11 mouse cellular contexts compared by ENCODE assay signal in genomic region chr8:95397201-95397600, GRCm38 (mm10). TPM values are rescaled to one million over a fixed set of nuclear protein-coding genes. Genes with fewer than 3 reads are reported as not detected.
A peak's percentile ranks its signal among the peaks of the same experiment; 100 is the strongest.
DNase-seq lines count a peak whose midpoint lies in the region; ATAC-seq and TF ChIP-seq lines count a peak whose summit lies in the region.
"Had no signal": no experiment of that assay in that cellular context is flagged by ENCODE, and none has a peak within 500 bp of the region (broad histone marks: within the 10 kb centered on the region; RNA-seq: fewer than 3 reads in every experiment).

No protein-coding gene starts in this region.

- H3K9me3 ChIP-seq in heart, embryonic 13.5 days = no peaks in the 10 kb centered on the region
- H3K9me3 ChIP-seq in neural tube, embryonic 12.5 days = no peaks in the 10 kb centered on the region
- H3K9me3 ChIP-seq in intestine, postnatal 0 days (ENCODE audit: control insufficient read depth) = no peaks in the 10 kb centered on the region
- H3K9me3 ChIP-seq: limb, embryonic 15.5 days had no signal

- no peaks in the 10 kb centered on the region for H3K27me3 ChIP-seq in heart, embryonic 13.5 days (replicated peaks)
- H3K27me3 ChIP-seq in neural tube, embryonic 12.5 days (replicated peaks) = no peaks in the 10 kb centered on the region
- H3K27me3 ChIP-seq in intestine, postnatal 0 days (replicated peaks; ENCODE audit: control insufficient read depth, insufficient read depth, low read length) = no peaks in the 10 kb centered on the region
- H3K27me3 ChIP-seq: limb, embryonic 15.5 days had no signal

- H3K9ac ChIP-seq in heart, embryonic 13.5 days = peak overlapping the region; percentile 12; the same call in 1 of the 2 replicates
- 0 out of 2 replicates have a peak overlapping the region, but pooled peaks have one; percentile 21 for H3K9ac ChIP-seq in neural tube, embryonic 12.5 days
- H3K9ac ChIP-seq in intestine, postnatal 0 days (ENCODE audit: low read depth, low read length) = no peak overlapping the region
- H3K9ac ChIP-seq: limb, embryonic 15.5 days had no signal

- peaks cover 53% of the 10 kb centered on the region for H3K4me1 ChIP-seq in heart, embryonic 13.5 days
- H3K4me1 ChIP-seq in neural tube, embryonic 12.5 days = peaks cover 16% of the 10 kb centered on the region
- H3K4me1 ChIP-seq in intestine, postnatal 0 days (replicated peaks; ENCODE audit: control insufficient read depth, insufficient read depth, low read length) = no peaks in the 10 kb centered on the region

- no peak for ATAC-seq in heart, embryonic 13.5 days (ENCODE audit: extremely low read depth, insufficient number of reproducible peaks, low FRiP score, low TSS enrichment)
- ATAC-seq in neural tube, embryonic 12.5 days (ENCODE audit: low FRiP score, low read depth) = no peak
- ATAC-seq in intestine, postnatal 0 days = 0 out of 2 replicates have a peak, but pooled peaks have one; percentile 37
- ATAC-seq in erythroblast, adult 5-6 weeks (replicated peaks; ENCODE audit: low FRiP score, poor library complexity, severe bottlenecking) = no peak

- no peaks in the 10 kb centered on the region for H3K36me3 ChIP-seq in heart, embryonic 13.5 days
- H3K36me3 ChIP-seq in neural tube, embryonic 12.5 days = no peaks in the 10 kb centered on the region
- no peaks in the 10 kb centered on the region for H3K36me3 ChIP-seq in intestine, postnatal 0 days (ENCODE audit: control insufficient read depth, insufficient read depth)
- H3K36me3 ChIP-seq: limb, embryonic 15.5 days had no signal

- TF ChIP-seq CTCF in intestine, postnatal 0 days (IDR thresholded peaks at IDR 0.05; ENCODE audit: low read depth) = no peak

- 31% methylated on average over 5 of the region's 5 CpGs for WGBS in heart, embryonic 13.5 days
- 46% methylated on average over 5 of the region's 5 CpGs for WGBS in neural tube, embryonic 12.5 days
- 40% methylated on average over 5 of the region's 5 CpGs for WGBS in intestine, postnatal 0 days

- H3K4me3 ChIP-seq in heart, embryonic 13.5 days = no peak overlapping the region
- H3K4me3 ChIP-seq in neural tube, embryonic 12.5 days = no peak overlapping the region
- H3K4me3 ChIP-seq in intestine, postnatal 0 days (ENCODE audit: low read depth, low read length) = no peak overlapping the region
- H3K4me3 ChIP-seq: limb, embryonic 15.5 days had no signal

- peak overlapping the region; percentile 59 for H3K27ac ChIP-seq in heart, embryonic 13.5 days (replicated peaks)
- no peak overlapping the region for H3K27ac ChIP-seq in neural tube, embryonic 12.5 days
- H3K27ac ChIP-seq in intestine, postnatal 0 days (ENCODE audit: low read depth, low read length) = no peak overlapping the region
- H3K27ac ChIP-seq: limb, embryonic 15.5 days had no signal

- no peak for DNase-seq in heart, postnatal 4 days
- DNase-seq in neural tube, embryonic 10.5 days (ENCODE audit: extremely low spot score, low spot score) = no peak
- no peak for DNase-seq in layer of hippocampus, postnatal 25 days (ENCODE audit: extremely low spot score in 1 of 2, low spot score in 1 of 2)
- DNase-seq: cerebellum, adult 2 months; kidney, adult 2 months; lung, postnatal 36 days had no signal

- H3K4me2 ChIP-seq in heart, embryonic 13.5 days = no peak overlapping the region
- no peak overlapping the region for H3K4me2 ChIP-seq in neural tube, embryonic 12.5 days (replicated peaks)
- no peak overlapping the region for H3K4me2 ChIP-seq in intestine, postnatal 0 days (replicated peaks; ENCODE audit: low read depth)
- H3K4me2 ChIP-seq: limb, embryonic 15.5 days had no signal

RNA-seq across cellular contexts. Expression of gene Cfap20, which starts 37.5 kb away (rescaled TPM):
- 151 and 167 TPM in 2 replicates for polyA plus RNA-seq in heart, embryonic 13.5 days (2015; fragmentation: Nextera tagmentation; extraction: Ambion mirVana)
- 10 to 100 TPM; 66.9 to 72.9 TPM for total RNA-seq in heart, postnatal 4 days (2021)
- polyA plus RNA-seq in neural tube, embryonic 12.5 days (2016; fragmentation: Nextera tagmentation; extraction: Ambion mirVana) = 124 and 127 TPM in 2 replicates
- 61.5 and 62.2 TPM in 2 replicates for polyA plus RNA-seq in intestine, postnatal 0 days (2015; fragmentation: Nextera tagmentation; extraction: Ambion mirVana)
- total RNA-seq in erythroblast, adult 5-6 weeks (2015; ENCODE audit: low replicate concordance) = 16.7 and 24.6 TPM in 2 replicates
- total RNA-seq in erythroblast, adult 5-6 weeks (2017; ENCODE audit: low replicate concordance) = 3.2 and 11.2 TPM in 2 replicates
- total RNA-seq in layer of hippocampus, postnatal 25 days (2021) = 10 to 100 TPM; 57.6 to 63.5 TPM

RNA-seq across cellular contexts. Expression of gene Mmp15, which starts 45.1 kb away (rescaled TPM):
- polyA plus RNA-seq in heart, embryonic 13.5 days (2015; fragmentation: Nextera tagmentation; extraction: Ambion mirVana) = 42.5 and 43.4 TPM in 2 replicates
- 100 to 1,000 TPM; 146 to 149 TPM for total RNA-seq in heart, postnatal 4 days (2021)
- polyA plus RNA-seq in neural tube, embryonic 12.5 days (2016; fragmentation: Nextera tagmentation; extraction: Ambion mirVana) = 36.4 and 41.3 TPM in 2 replicates
- 9.9 and 11.9 TPM in 2 replicates for polyA plus RNA-seq in intestine, postnatal 0 days (2015; fragmentation: Nextera tagmentation; extraction: Ambion mirVana)
- total RNA-seq in erythroblast, adult 5-6 weeks (2015; ENCODE audit: low replicate concordance) = not detected in 2 replicates
- total RNA-seq in erythroblast, adult 5-6 weeks (2017; ENCODE audit: low replicate concordance) = not detected in 2 replicates
- 10 to 100 TPM; 22.4 to 26.0 TPM for total RNA-seq in layer of hippocampus, postnatal 25 days (2021)

Comparison
In these comparisons a context has a peak if more than half of its experiments do, and no peak if none do; other contexts are left out.
1. RNA of gene Mmp15, which starts 45.1 kb away (total RNA-seq): 146 to 149 TPM in heart, postnatal 4 days and 22.4 to 26.0 TPM in layer of hippocampus, postnatal 25 days; not detected in erythroblast, adult 5-6 weeks; every median in the first group is over 10 times any median in the second.